Mouse (Mus musculus) hindbrain, embryonic 16.5 days (tissue): ENCODE data around the gene Map4k4. TPM values are rescaled to one million over a fixed set of nuclear protein-coding genes. Genes with fewer than 3 reads are reported as not detected.
A peak's percentile ranks its signal among the peaks of the same experiment; 100 is the strongest.

Experiments
- ATAC-seq: fragments of 200-750 bp; cut with Nextera tagmentation; 2 replicates; pipeline ENCODE4 v1.8.0; 2017; ENCODE audit warnings: moderate TSS enrichment, moderate library complexity
- H3K27ac ChIP-seq: fragments of 300-500 bp; sonication (generic); 2 replicates; pipeline ENCODE4 v1.5.1; 2014; ENCODE audit warnings: low read depth, mild to moderate bottlenecking, control low read depth, low read length, moderate library complexity
- H3K27me3 ChIP-seq: fragments of 300-500 bp; sonication (generic); replicated peaks from 2 replicates; pipeline ENCODE4 v1.6.1; 2014; ENCODE audit warnings: low read length; ENCODE audit not compliant: control insufficient read depth, insufficient read depth
- H3K36me3 ChIP-seq: fragments of 300-500 bp; sonication (generic); 2 replicates; pipeline ENCODE4 v1.6.1; 2014; ENCODE audit warnings: mild to moderate bottlenecking, low read length, moderate library complexity, mixed read lengths; ENCODE audit not compliant: control insufficient read depth, insufficient read depth
- H3K4me1 ChIP-seq: fragments of 300-500 bp; sonication (generic); 2 replicates; pipeline ENCODE4 v1.6.1; 2014; ENCODE audit warnings: low read depth, low read length; ENCODE audit not compliant: control insufficient read depth, insufficient read depth
- H3K4me2 ChIP-seq: fragments of 300-500 bp; sonication (generic); 2 replicates; pipeline ENCODE4 v1.6.1; 2014; ENCODE audit warnings: mild to moderate bottlenecking, low read length, control low read depth, moderate library complexity
- H3K4me3 ChIP-seq: fragments of 300-500 bp; sonication (generic); 2 replicates; pipeline ENCODE4 v1.5.1; 2014; ENCODE audit warnings: mild to moderate bottlenecking, low read length, control low read depth, moderate library complexity
- H3K9ac ChIP-seq: fragments of 300-500 bp; sonication (generic); 2 replicates; pipeline ENCODE4 v1.6.1; 2014; ENCODE audit warnings: low read depth, mild to moderate bottlenecking, control low read depth, low read length, moderate library complexity
- H3K9me3 ChIP-seq: fragments of 300-500 bp; sonication (generic); 2 replicates; pipeline ENCODE4 v1.6.1; 2014; ENCODE audit warnings: mild to moderate bottlenecking, low read length, moderate library complexity; ENCODE audit not compliant: control insufficient read depth
- WGBS: fragments of 180-500 bp; shearing (Covaris S2); extraction: QIAGEN DNeasy Blood & Tissue Kit; methylation state at CpG from one replicate; pipeline ENCODE4 v1.1.7; 2014; 5-methylcytosine and 5-hydroxymethylcytosine counted together
- polyA plus RNA-seq: library from polyadenylated mRNA; unstranded; fragments of >200 nt; fragmentation: Nextera tagmentation; extraction: Ambion mirVana; gene quantifications from 2 replicates; pipeline ENCODE4 v1.2.1, GENCODE M21; 2015

Gene Map4k4
- polyA plus RNA-seq, 1 experiment from 2014 or later: 21.7 TPM

DNA sequence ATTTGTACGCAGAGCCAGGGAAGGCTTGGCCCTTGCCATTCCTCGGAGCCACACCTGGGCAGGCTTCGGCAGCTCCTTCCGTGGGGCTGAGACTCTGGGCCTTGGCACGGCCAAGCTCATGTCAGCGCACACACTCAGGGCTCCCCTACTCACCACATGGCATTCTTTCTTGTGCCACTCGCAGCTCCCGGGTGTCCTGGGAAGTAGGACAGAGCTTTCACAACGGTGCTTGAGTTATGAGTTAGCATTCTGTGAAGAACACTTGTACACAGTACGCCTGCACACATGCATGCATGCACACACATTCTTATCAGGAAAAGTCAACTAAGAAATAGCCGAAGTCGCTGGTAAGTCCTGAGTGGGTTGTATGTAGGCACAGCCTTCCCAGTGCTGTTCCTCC is 38.7 kb downstream of the Map4k4 start:
- no peaks in the 10 kb centered on the region for H3K36me3 ChIP-seq
- H3K4me2 ChIP-seq: no peak overlapping the region
- WGBS: 65% methylated on average over 12 of the region's 12 CpGs
- 0 out of 2 replicates have a peak overlapping the region, but pooled peaks have one; percentile 4 for H3K27ac ChIP-seq
- no peaks in the 10 kb centered on the region for H3K27me3 ChIP-seq
- no peak for ATAC-seq
- peak overlapping the region; percentile 30; the same call in 1 of the 2 replicates for H3K9ac ChIP-seq
- H3K4me1 ChIP-seq: peaks cover 84% of the 10 kb centered on the region
- no peaks in the 10 kb centered on the region for H3K9me3 ChIP-seq
- H3K4me3 ChIP-seq: no peak overlapping the region

- H3K4me2 ChIP-seq: no peak overlapping the region
- H3K27me3 ChIP-seq: no peaks in the 10 kb centered on the region
- no peak overlapping the region for H3K4me3 ChIP-seq
- WGBS: 92% methylated on average over 2 of the region's 2 CpGs
- no peak for ATAC-seq
- H3K9ac ChIP-seq: no peak overlapping the region
- no peaks in the 10 kb centered on the region for H3K9me3 ChIP-seq
- no peak overlapping the region for H3K27ac ChIP-seq
- no peaks in the 10 kb centered on the region for H3K36me3 ChIP-seq
- H3K4me1 ChIP-seq: peaks cover 84% of the 10 kb centered on the region
Measured at GRCm38 (mm10) chr1:39940342-39940741, 39.6 kb downstream of the Map4k4 start.

GRCm38 (mm10) chr1:39941237-39942179 is 40.8 kb downstream of the Map4k4 start:
- Histone ChIP-seq H3K9me3 (no peaks in the 10 kb centered on the region), H3K27me3 (no peaks in the 10 kb centered on the region), H3K4me3 (no peak overlapping the region), H3K9ac (no peak overlapping the region), H3K36me3 (no peaks in the 10 kb centered on the region), H3K27ac (peak overlapping the region; percentile 77; the same call in 1 of the 2 replicates), H3K4me1 (peaks cover 85% of the 10 kb centered on the region), H3K4me2 (no peak overlapping the region)
- ATAC-seq: peak; percentile 52
- 62% methylated on average over 10 of the region's 10 CpGs for WGBS

GRCm38 (mm10) chr1:39942935-39943334 is 42.2 kb downstream of the Map4k4 start:
- Histone ChIP-seq H3K27me3 (no peaks in the 10 kb centered on the region), H3K36me3 (no peaks in the 10 kb centered on the region), H3K9me3 (no peaks in the 10 kb centered on the region), H3K27ac (peak overlapping the region; percentile 77), H3K9ac (peak overlapping the region; percentile 37; the same call in 1 of the 2 replicates), H3K4me3 (no peak overlapping the region), H3K4me2 (peak overlapping the region; percentile 38), H3K4me1 (peaks cover 88% of the 10 kb centered on the region)
- WGBS: 14% methylated on average over 8 of the region's 8 CpGs
- ATAC-seq: peak; percentile 16; the same call in 1 of the 2 replicates

- no peaks in the 10 kb centered on the region for H3K27me3 ChIP-seq
- no peak overlapping the region for H3K9ac ChIP-seq
- peak overlapping the region; percentile 19 for H3K27ac ChIP-seq
- H3K36me3 ChIP-seq: no peaks in the 10 kb centered on the region
- no peak overlapping the region for H3K4me3 ChIP-seq
- no peak overlapping the region for H3K4me2 ChIP-seq
- ATAC-seq: peak; percentile 6; the same call in 1 of the 2 replicates
- peaks cover 87% of the 10 kb centered on the region for H3K4me1 ChIP-seq
- WGBS: 15% methylated on average over 5 of the region's 5 CpGs
- no peaks in the 10 kb centered on the region for H3K9me3 ChIP-seq
Measured at GRCm38 (mm10) chr1:39944306-39944971, 43.7 kb downstream of the Map4k4 start.

GRCm38 (mm10) chr1:39944972-39945323 is 44.2 kb downstream of the Map4k4 start:
- Histone ChIP-seq H3K4me2 (no peak overlapping the region), H3K9me3 (no peaks in the 10 kb centered on the region), H3K27me3 (no peaks in the 10 kb centered on the region), H3K4me1 (peaks cover 86% of the 10 kb centered on the region), H3K27ac (peak overlapping the region; percentile 19; the same call in 1 of the 2 replicates), H3K4me3 (no peak overlapping the region), H3K36me3 (no peaks in the 10 kb centered on the region), H3K9ac (no peak overlapping the region)
- WGBS: 33% methylated on average over 4 of the region's 4 CpGs
- ATAC-seq: no peak

GRCm38 (mm10) chr1:39946391-39946790 is 45.7 kb downstream of the Map4k4 start:
- no peak overlapping the region for H3K4me2 ChIP-seq
- ATAC-seq: no peak
- H3K9me3 ChIP-seq: no peaks in the 10 kb centered on the region
- WGBS: 65% methylated on average over 4 of the region's 4 CpGs
- no peaks in the 10 kb centered on the region for H3K27me3 ChIP-seq
- H3K36me3 ChIP-seq: no peaks in the 10 kb centered on the region
- H3K9ac ChIP-seq: no peak overlapping the region
- no peak overlapping the region for H3K4me3 ChIP-seq
- H3K27ac ChIP-seq: no peak overlapping the region
- H3K4me1 ChIP-seq: peaks cover 90% of the 10 kb centered on the region

DNA sequence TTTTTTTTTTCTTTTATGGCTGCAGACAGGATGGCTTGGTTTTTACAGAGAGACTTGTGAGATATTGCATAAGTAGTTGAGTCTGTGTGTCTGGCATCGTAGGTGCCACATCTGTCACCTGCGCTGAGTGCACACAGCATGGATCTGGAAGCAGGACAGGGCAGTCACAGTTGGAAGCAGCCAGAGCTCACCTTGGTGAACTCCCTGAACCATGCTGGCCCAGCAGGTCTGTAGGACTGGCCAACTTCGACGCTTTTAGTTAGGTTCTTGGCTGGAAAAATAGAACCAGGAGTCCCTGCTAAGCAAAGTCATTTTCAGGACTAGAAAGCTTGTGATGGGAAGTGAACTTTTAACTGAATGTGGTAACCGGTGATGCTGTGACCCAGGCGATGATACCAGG is 46.5 kb downstream of the Map4k4 start:
- Histone ChIP-seq H3K36me3 (no peaks in the 10 kb centered on the region), H3K4me2 (0 out of 2 replicates have a peak overlapping the region, but pooled peaks have one; percentile 14), H3K9me3 (no peaks in the 10 kb centered on the region), H3K27me3 (no peaks in the 10 kb centered on the region), H3K4me3 (no peak overlapping the region), H3K27ac (peak overlapping the region; percentile 85), H3K9ac (no peak overlapping the region), H3K4me1 (peaks cover 85% of the 10 kb centered on the region)
- 39% methylated on average over 6 of the region's 6 CpGs for WGBS
- ATAC-seq: no peak
